Mouse (Mus musculus) ZHBTc4 (cell line): ENCODE data around the gene Irf2bp2.

Experiments
- DNase-seq: peaks from one replicate; pipeline ENCODE4 v3.0.0-alpha.2; 2011; ENCODE audit warnings: low read depth, low spot score

Gene Irf2bp2

GRCm38 (mm10) chr8:126569638-126570037 is 24.1 kb downstream of the Irf2bp2 start:
- no peak for DNase-seq

- DNase-seq, result no peak
Observed at GRCm38 (mm10) chr8:126567674-126568073, 26.1 kb downstream of the Irf2bp2 start.

DNA sequence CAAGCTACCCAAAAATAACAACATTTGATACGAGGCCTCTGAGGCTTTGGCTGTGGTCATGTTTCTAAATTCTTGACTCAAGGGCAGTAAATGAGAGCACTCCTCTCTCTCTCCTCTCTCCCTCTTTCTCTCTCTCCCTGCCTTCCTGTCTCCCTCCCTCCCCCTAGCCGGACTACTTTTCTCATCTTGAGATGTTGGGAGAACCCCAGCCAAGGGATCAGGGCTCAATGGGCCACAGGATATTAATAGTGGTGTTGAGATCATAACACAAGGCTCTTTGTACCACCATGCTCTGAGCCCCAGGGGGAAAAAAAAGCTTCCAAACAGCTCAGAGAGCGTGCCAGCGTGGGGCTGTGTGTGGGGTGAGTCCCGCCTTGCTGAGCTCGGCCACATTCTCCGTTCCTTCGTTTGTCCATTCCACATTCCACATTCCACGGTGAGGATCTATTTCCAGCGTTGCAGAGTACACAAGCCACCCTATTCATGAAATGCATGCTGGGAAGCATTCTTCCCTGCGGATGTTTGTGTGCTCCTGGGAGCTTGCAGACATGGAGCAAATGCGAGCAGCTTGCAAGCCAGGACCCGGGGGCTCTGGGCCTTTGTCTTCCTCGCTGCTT is 27.2 kb downstream of the Irf2bp2 start:
- peak; percentile 76 for DNase-seq

- DNase-seq, result no peak
Observed at GRCm38 (mm10) chr8:126565954-126566445, 27.8 kb downstream of the Irf2bp2 start.

DNA sequence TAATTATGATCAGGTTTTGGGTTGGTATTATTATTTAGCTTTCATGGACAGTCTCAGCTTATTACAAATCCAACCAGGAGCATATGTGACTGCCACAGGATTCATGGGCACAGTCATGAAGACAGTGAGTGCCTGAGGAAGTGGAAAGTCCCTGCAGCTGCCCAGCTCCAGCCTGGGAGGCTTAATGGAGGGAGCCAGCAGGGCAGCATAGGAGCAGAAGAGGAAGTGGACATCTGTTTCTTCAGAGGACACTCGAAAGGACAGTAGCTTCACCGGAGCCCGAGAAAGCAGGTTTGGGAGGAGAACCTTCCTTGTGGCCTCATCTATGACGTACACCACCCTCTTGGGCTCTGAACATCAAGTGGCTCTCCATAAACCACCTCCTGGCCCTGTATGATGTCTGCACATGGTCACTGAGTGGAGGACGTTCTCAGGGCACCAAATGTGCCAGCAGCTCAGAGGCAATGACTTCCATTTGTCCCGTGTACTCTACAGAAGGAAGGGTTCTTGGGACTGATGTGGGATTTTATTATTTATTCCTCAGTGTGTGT is 28.5 kb downstream of the Irf2bp2 start:
- no peak for DNase-seq

GRCm38 (mm10) chr8:126564551-126565154 is 29.1 kb downstream of the Irf2bp2 start:
- peak; percentile 48 for DNase-seq

DNA sequence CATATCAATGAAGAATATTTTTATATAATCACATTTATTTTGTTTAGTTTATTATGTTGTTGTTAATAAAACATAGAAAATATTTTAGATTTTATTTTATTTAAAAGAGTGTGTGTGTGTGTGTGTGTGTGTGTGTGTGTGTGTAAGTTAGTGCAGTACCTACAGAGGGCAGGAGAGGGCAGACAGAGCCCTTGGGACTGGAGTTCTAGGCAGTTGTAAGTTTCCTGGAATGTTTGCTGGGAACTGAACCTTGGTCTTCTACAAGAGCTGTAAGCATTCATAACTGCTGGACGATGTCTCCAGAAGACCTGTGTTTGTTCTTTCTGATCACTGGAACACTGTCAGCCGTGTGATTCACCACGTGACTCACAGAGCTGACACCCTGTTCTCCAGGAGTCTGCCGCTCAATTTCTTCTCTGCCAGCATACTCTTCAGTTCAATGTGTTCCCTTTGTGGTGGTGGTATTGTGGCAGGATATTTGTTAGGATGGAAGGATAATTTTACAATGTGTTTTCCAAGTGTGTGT is 32.4 kb downstream of the Irf2bp2 start:
- peak; percentile 54 for DNase-seq

DNA sequence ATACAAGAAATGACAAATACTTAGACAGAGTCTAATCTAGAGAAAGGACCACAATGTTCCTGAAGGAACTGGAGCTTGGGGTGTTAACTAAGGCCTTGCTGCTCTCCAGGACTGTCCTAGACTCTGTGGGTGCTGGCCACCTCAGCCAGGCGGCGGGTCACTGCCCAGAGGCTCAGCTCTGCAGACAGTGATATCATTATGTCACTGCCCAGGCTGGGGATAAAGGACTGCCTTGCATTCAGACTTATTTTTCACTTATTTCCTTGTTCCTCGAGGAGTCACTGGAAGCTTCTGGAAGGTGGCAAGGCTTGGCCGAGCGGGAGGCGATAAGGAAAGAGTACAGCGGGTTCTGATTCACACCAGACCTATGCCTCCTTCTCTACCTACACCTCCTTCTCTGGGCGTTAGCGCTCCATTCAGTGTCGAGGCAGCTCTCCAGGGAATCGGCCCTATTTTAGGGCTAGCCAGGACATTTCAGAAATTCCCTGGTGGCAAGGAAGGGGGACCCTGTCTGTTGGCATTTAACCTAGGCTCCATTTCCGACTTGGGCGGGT is 35.3 kb downstream of the Irf2bp2 start:
- no peak for DNase-seq

- DNase-seq, result peak; percentile 78
Observed at GRCm38 (mm10) chr8:126557403-126557802, 36.4 kb downstream of the Irf2bp2 start.

- DNase-seq, result no peak
Observed at GRCm38 (mm10) chr8:126556691-126557090, 37.1 kb downstream of the Irf2bp2 start.

DNA sequence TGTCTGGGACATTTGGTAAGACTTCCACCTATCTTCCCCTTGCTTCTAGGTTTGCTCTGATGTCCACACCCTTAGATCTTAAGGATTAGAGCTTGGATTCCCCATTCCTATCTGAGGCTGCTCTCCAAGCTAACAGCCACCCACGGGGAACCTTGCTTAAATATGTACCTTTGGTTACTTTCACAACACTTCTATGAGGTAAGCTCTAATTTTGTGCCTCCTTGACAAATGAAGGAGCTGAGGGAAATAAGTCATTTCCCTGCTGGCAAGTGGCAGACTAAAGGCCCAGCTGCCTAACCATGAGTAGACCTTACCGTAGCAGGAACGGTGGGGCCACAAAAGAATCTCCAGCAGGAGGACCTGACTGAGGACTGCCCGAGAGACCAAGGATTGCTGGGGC is 39.0 kb downstream of the Irf2bp2 start:
- DNase-seq, result no peak

DNA sequence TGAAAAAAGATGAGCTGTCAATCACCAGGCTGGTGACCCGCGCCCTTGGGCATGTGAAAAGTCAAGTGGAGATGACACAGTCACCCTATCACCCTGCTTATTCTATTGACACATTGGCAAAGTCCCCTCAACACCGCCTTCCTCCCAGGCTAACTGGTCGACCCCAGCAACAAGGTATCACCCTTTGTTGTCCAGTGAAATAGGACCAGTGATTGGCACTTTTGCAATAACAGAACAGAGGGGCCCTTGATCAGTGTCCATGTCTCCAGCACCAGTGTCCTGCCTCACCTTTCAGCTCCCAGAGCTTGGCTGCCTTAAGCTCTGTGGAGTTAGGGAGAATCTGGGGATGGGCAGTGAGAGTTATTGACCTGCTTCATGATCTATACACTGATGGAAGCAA is 41.9 kb downstream of the Irf2bp2 start:
- no peak for DNase-seq

DNA sequence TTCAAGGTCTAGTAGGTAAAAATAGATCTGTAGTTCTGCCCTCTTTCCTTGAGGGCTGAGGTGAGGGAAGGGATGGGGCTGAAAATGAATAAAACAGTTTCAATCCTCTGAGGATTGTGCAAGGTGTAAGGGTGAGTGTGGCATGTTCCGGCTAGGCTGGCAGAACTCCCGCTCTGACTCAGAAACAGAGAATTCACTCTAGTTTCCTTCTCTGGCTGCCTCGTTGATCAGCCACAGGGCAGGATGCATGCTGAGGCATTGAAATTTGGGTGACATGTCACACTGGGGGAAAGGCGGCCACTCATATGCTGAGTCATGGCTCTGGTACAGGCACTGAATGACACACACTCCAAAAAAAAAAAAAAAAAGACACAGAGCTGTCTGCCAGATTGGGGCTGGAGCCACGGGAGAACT is 42.8 kb downstream of the Irf2bp2 start:
- DNase-seq, result no peak

DNA sequence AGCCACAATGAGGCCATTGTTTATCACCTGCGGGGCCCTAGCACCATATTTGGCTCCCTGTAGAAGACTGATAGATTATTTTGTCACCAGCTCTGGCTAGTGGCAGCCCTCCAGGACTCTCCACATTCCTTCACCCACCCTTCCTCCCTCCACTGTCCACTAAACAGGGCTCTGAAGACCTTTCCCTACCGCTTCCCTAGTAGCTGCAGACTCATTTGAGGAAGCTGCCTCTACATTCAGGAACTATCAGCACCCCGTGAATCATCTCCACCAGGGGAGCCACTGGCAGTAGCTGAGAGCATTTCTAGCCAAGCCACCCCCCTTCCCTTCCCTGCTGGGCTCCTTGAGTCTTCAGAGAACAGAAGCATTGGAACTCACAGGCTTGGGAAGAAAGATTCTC is 45.9 kb downstream of the Irf2bp2 start:
- DNase-seq, result no peak

DNA sequence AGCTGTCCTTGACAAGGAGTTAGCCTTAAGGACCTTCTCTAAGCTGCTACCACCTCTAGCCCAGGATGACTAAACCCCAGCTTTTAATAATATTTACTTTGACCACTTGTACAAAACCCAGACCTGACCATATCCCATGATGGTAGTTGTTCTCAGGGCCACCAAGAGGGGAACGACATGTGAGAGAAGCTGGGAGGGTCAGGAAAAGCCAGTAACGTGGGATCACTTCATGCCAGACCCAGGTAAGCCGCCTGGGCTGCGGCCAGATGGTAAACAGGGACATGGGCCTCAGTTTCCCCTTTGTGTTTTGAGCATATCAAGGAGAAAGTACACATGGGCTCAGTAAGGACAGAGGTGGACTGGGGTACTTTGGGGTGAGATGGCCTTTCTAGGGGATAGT is 46.4 kb downstream of the Irf2bp2 start:
- no peak for DNase-seq

- no peak for DNase-seq
Observed at GRCm38 (mm10) chr8:126546480-126546879, 47.3 kb downstream of the Irf2bp2 start.

- no peak for DNase-seq
Observed at GRCm38 (mm10) chr8:126543407-126543806, 50.4 kb downstream of the Irf2bp2 start.

DNA sequence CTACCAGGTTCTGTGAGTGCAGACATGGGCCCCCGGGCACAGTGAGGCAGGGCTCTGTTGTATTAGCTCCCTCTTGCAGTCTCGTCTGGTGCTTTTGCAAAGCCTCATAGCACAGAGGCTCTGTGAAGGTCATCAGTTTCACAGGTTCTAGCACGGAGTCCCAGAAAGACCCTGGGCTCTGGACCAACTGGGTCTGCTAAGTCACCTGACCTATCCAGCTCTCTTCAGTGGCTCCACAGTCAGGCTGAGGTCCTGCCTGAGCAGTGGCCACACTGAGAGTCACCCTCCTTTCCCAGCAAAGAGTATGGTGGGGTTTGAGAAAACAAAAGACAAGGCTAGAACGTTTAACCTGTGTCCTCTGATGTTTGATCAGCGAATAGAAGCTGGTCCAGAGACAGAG is 51.0 kb downstream of the Irf2bp2 start:
- no peak for DNase-seq

GRCm38 (mm10) chr8:126542090-126542689 is 51.6 kb downstream of the Irf2bp2 start:
- DNase-seq, result no peak

DNA sequence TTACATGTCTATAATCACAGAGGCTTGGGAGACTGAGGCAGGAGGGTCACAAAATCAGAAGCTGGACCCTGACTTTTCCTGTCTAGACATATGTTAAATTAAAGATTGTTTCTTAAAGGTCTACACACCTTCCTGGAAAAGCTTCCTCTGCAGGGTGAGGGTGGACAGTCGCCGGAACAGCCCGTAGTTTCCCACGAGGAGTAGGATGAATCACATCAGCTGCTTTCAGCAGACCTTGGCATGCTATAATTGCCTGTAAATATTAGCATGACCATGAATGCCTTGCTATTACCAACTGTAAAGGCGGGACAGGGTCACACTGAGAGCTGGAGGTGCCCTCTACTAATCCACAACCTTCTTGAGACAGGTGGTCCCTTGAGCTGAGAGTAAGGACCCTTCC is 53.5 kb downstream of the Irf2bp2 start:
- DNase-seq, result no peak

GRCm38 (mm10) chr8:126539355-126540093 is 54.3 kb downstream of the Irf2bp2 start:
- DNase-seq, result peak; percentile 44
